In the genomic region with DNA sequence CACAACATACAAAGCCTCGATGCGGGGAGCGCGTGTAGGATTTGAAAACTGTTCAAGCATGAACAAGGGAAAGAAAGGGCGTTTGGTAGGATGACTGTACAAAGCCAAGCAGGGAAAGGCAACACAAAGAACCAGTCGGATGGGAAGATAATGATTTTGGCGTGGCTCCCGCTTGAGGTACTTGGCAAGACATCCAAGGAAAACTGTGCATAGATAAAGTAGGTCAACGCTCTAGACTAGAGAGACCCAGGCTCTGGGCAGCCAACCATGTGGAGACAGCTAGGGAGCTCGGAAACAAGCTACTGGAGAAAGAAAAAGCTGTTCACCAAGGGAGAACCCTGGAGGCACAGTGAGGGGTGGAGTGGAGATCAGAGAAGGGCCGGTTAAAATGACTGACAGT, we compare ENCODE assay signal across 13 mouse cellular contexts. TPM values are rescaled to one million over a fixed set of nuclear protein-coding genes. Genes with fewer than 3 reads are reported as not detected.
DNase-seq lines count a peak whose midpoint lies in the region; ATAC-seq and TF ChIP-seq lines count a peak whose summit lies in the region.
"Had no signal": no experiment of that assay in that cellular context is flagged by ENCODE, and none has a peak within 500 bp of the region (broad histone marks: within the 10 kb centered on the region; RNA-seq: fewer than 3 reads in every experiment).

No protein-coding gene starts in this region.

- H3K27ac ChIP-seq in hindbrain, postnatal 0 days: no peak overlapping the region
- no peak overlapping the region for H3K27ac ChIP-seq in hindbrain, embryonic 14.5 days
- H3K27ac ChIP-seq in cerebellum, adult 2 months (ENCODE audit: insufficient read depth, low read length): no peak overlapping the region
- H3K27ac ChIP-seq in stomach, postnatal 0 days (replicated peaks): no peak overlapping the region
- H3K27ac ChIP-seq: liver, embryonic 14.5 days had no signal

- H3K9ac ChIP-seq in hindbrain, postnatal 0 days (replicated peaks; ENCODE audit: low read length): no peak overlapping the region
- H3K9ac ChIP-seq in hindbrain, embryonic 14.5 days: no peak overlapping the region
- no peak overlapping the region for H3K9ac ChIP-seq in stomach, postnatal 0 days (ENCODE audit: low read length)
- H3K9ac ChIP-seq: liver, embryonic 14.5 days had no signal

- H3K4me1 ChIP-seq in hindbrain, postnatal 0 days (ENCODE audit: insufficient read depth, low read length): no peaks in the 10 kb centered on the region
- no peaks in the 10 kb centered on the region for H3K4me1 ChIP-seq in hindbrain, embryonic 14.5 days (replicated peaks; ENCODE audit: control insufficient read depth, insufficient read depth, low read length)
- H3K4me1 ChIP-seq in cerebellum, adult 2 months (ENCODE audit: control insufficient read depth, insufficient read depth, low read length): no peaks in the 10 kb centered on the region
- no peaks in the 10 kb centered on the region for H3K4me1 ChIP-seq in stomach, postnatal 0 days (replicated peaks; ENCODE audit: control insufficient read depth, insufficient read depth)

- ATAC-seq in hindbrain, postnatal 0 days: peak; percentile 58; the same call in 1 of the 2 replicates
- no peak for ATAC-seq in hindbrain, embryonic 14.5 days (ENCODE audit: low FRiP score)
- ATAC-seq in stomach, postnatal 0 days (ENCODE audit: low FRiP score, low TSS enrichment): no peak
- ATAC-seq: activated CD4-positive, CD25-positive, alpha-beta regulatory T cell, adult 4 months; intestine, embryonic 16.5 days had no signal

- TF ChIP-seq EP300 in stomach, postnatal 0 days (optimal IDR thresholded peaks at IDR 0.05): no peak

- DNase-seq in hindbrain, postnatal 0 days (ENCODE audit: low spot score): peak; percentile 40
- DNase-seq in hindbrain, embryonic 14.5 days (ENCODE audit: low spot score): no peak
- peak; percentile 71 for DNase-seq in adrenal gland, postnatal 10 days
- peak; percentile 64 to 73 for DNase-seq in cerebellum, adult 2 months
- peak; percentile 10 for DNase-seq in retina, embryonic 14.5 days (ENCODE audit: low spot score)
- DNase-seq in spleen, postnatal 36 days (ENCODE audit: low spot score in 2 of 2): no peak
- no peak for DNase-seq in spleen, adult 12 weeks (ENCODE audit: low spot score)
- no peak for DNase-seq in stomach, postnatal 0 days (ENCODE audit: low spot score)
- DNase-seq: layer of hippocampus, adult 9-11 months had no signal

- no peak overlapping the region for H3K4me3 ChIP-seq in hindbrain, postnatal 0 days (ENCODE audit: low read length)
- H3K4me3 ChIP-seq in hindbrain, embryonic 14.5 days (replicated peaks; ENCODE audit: low read length): no peak overlapping the region
- H3K4me3 ChIP-seq in cerebellum, adult 2 months (replicated peaks; ENCODE audit: insufficient read depth, low read depth, low read length): no peak overlapping the region
- no peak overlapping the region for H3K4me3 ChIP-seq in stomach, postnatal 0 days (ENCODE audit: low read depth, low read length)

- no peaks in the 10 kb centered on the region for H3K27me3 ChIP-seq in hindbrain, postnatal 0 days (ENCODE audit: insufficient read depth, low read length)
- H3K27me3 ChIP-seq in hindbrain, embryonic 14.5 days (ENCODE audit: control insufficient read depth, insufficient read depth, low read length): no peaks in the 10 kb centered on the region
- H3K27me3 ChIP-seq in cerebellum, adult 2 months (ENCODE audit: control insufficient read depth, insufficient read depth, low read length): no peaks in the 10 kb centered on the region
- no peaks in the 10 kb centered on the region for H3K27me3 ChIP-seq in stomach, postnatal 0 days (ENCODE audit: control insufficient read depth, insufficient read depth, low read length)

- no peaks in the 10 kb centered on the region for H3K9me3 ChIP-seq in hindbrain, postnatal 0 days (ENCODE audit: low read length)
- peaks cover 7% of the 10 kb centered on the region; the same call in 1 of the 2 replicates for H3K9me3 ChIP-seq in hindbrain, embryonic 14.5 days (ENCODE audit: control insufficient read depth, low read length)
- no peaks in the 10 kb centered on the region for H3K9me3 ChIP-seq in stomach, postnatal 0 days (ENCODE audit: control insufficient read depth, low read length)

- H3K4me2 ChIP-seq in hindbrain, postnatal 0 days (ENCODE audit: low read depth, low read length): no peak overlapping the region
- no peak overlapping the region for H3K4me2 ChIP-seq in hindbrain, embryonic 14.5 days (replicated peaks)
- H3K4me2 ChIP-seq in stomach, postnatal 0 days (replicated peaks; ENCODE audit: low read depth): no peak overlapping the region
- H3K4me2 ChIP-seq: midbrain, embryonic 11.5 days had no signal

- 36% methylated on average over 11 of the region's 11 CpGs for WGBS in hindbrain, postnatal 0 days
- WGBS in hindbrain, embryonic 14.5 days: 64% methylated on average over 11 of the region's 11 CpGs
- WGBS in cerebellum, adult 2 months: 9% methylated on average over 11 of the region's 11 CpGs
- 60% methylated on average over 11 of the region's 11 CpGs for WGBS in stomach, postnatal 0 days

- no peaks in the 10 kb centered on the region for H3K36me3 ChIP-seq in hindbrain, postnatal 0 days (ENCODE audit: insufficient read depth, low read length)
- no peaks in the 10 kb centered on the region for H3K36me3 ChIP-seq in hindbrain, embryonic 14.5 days (replicated peaks; ENCODE audit: control insufficient read depth, insufficient read depth)
- no peaks in the 10 kb centered on the region for H3K36me3 ChIP-seq in stomach, postnatal 0 days (ENCODE audit: control insufficient read depth, insufficient read depth, low read length)

- TF ChIP-seq POLR2A in cerebellum, adult 2 months (IDR thresholded peaks at IDR 0.05; ENCODE audit: borderline replicate concordance, insufficient read depth, low read length): no peak

- no peak for TF ChIP-seq CTCF in hindbrain, postnatal 0 days (IDR thresholded peaks at IDR 0.05; ENCODE audit: low read depth)
- no peak for TF ChIP-seq CTCF in cerebellum, adult 2 months (IDR thresholded peaks at IDR 0.05; ENCODE audit: borderline replicate concordance, insufficient read depth, low read depth, low read length)
- no peak for TF ChIP-seq CTCF in stomach, postnatal 0 days (IDR thresholded peaks at IDR 0.05; ENCODE audit: low read depth)

RNA-seq across cellular contexts. Expression of gene Rnf149, which starts 21.5 kb away (rescaled TPM):
- total RNA-seq in hindbrain, postnatal 0 days (2014; rRNA removed): 13.0 and 14.5 TPM in 2 replicates
- 22.3 and 24.4 TPM in 2 replicates for polyA plus RNA-seq in hindbrain, postnatal 0 days (2015; fragmentation: Nextera tagmentation; extraction: Ambion mirVana)
- 26.9 and 28.9 TPM in 2 replicates for polyA plus RNA-seq in hindbrain, embryonic 14.5 days (2014; fragmentation: Nextera tagmentation; extraction: Ambion mirVana)
- total RNA-seq in adrenal gland, postnatal 10 days (2021): 10 to 100 TPM; 41.7 to 42.3 TPM
- 22.3 and 26.3 TPM in 2 replicates for polyA plus RNA-seq in cerebellum, adult 2 months (2012; rRNA removed)
- polyA plus RNA-seq in stomach, postnatal 0 days (2015; fragmentation: Nextera tagmentation; extraction: Ambion mirVana): 30.2 and 33.5 TPM in 2 replicates

RNA-seq across cellular contexts. Expression of gene Creg2, which starts 52.5 kb away (rescaled TPM):
- 17.6 and 20.2 TPM in 2 replicates for total RNA-seq in hindbrain, postnatal 0 days (2014; rRNA removed)
- polyA plus RNA-seq in hindbrain, postnatal 0 days (2015; fragmentation: Nextera tagmentation; extraction: Ambion mirVana): 14.1 and 15.7 TPM in 2 replicates
- 6.8 and 7.6 TPM in 2 replicates for polyA plus RNA-seq in hindbrain, embryonic 14.5 days (2014; fragmentation: Nextera tagmentation; extraction: Ambion mirVana)
- total RNA-seq in adrenal gland, postnatal 10 days (2021): 1 to 10 TPM in 1 of 2 experiments, under 1 TPM in 1; 0.36 to 1.1 TPM
- 6.0 and 8.2 TPM in 2 replicates for polyA plus RNA-seq in cerebellum, adult 2 months (2012; rRNA removed)
- 0.22 and 0.30 TPM in 2 replicates for polyA plus RNA-seq in stomach, postnatal 0 days (2015; fragmentation: Nextera tagmentation; extraction: Ambion mirVana)

Comparison
In these comparisons a context has a peak if more than half of its experiments do, and no peak if none do; other contexts are left out.
1. DNase-seq: peak in hindbrain, postnatal 0 days (single experiment), adrenal gland, postnatal 10 days (single experiment), cerebellum, adult 2 months (2 of 2) and retina, embryonic 14.5 days (single experiment); none in hindbrain, embryonic 14.5 days (single experiment), spleen, postnatal 36 days (0 of 2), spleen, adult 12 weeks (single experiment) and stomach, postnatal 0 days (single experiment).